Mouse (Mus musculus): ENCODE data around the gene Cenph.
A peak's percentile ranks its signal among the peaks of the same experiment; 100 is the strongest.
"Not testable (repeated sequence)": the region's sequence is repeated elsewhere in the genome, so short reads cannot be mapped to it uniquely, and the experiment has no call there.

Cenph gene

GRCm38 (mm10) chr13:100746090-100746489 lies 29.6 kb downstream of the Cenph start:
- DNase-seq (ENCODE audit: low spot score) = no peak

- DNase-seq (ENCODE audit: low spot score) = peak; percentile 91
These were observed 31.5 kb downstream of the Cenph start, which contains the start of gene Mrps36 for GRCm38 (mm10) chr13:100744036-100744744. Gene Mrps36 (minus strand): TSS chr13:100744659.

GRCm38 (mm10) chr13:100743346-100744035 lies 32.2 kb downstream of the Cenph start:
- no peak for DNase-seq (ENCODE audit: low spot score)

GRCm38 (mm10) chr13:100742831-100743230 lies 32.9 kb downstream of the Cenph start:
- no peak for DNase-seq (ENCODE audit: low spot score)

- no peak for DNase-seq (ENCODE audit: low spot score)
These were observed 42.9 kb downstream of the Cenph start for GRCm38 (mm10) chr13:100732756-100733155.

GRCm38 (mm10) chr13:100731462-100732046 lies 44.1 kb downstream of the Cenph start:
- DNase-seq (ENCODE audit: low spot score) = not testable (repeated sequence)

- DNase-seq (ENCODE audit: low spot score) = peak; percentile 87
These were observed 44.9 kb downstream of the Cenph start, which contains the start of gene Cdk7 for GRCm38 (mm10) chr13:100730861-100731176. Gene Cdk7 (minus strand): TSS chr13:100730939.

- no peak for DNase-seq (ENCODE audit: low spot score)
These were observed 45.4 kb downstream of the Cenph start for GRCm38 (mm10) chr13:100730153-100730860.

GRCm38 (mm10) chr13:100728530-100728929 lies 47.2 kb downstream of the Cenph start:
- DNase-seq (ENCODE audit: low spot score) = not testable (repeated sequence)

- no peak for DNase-seq (ENCODE audit: low spot score)
These were observed 47.6 kb downstream of the Cenph start for GRCm38 (mm10) chr13:100728086-100728485.

GRCm38 (mm10) chr13:100725194-100725593 lies 50.5 kb downstream of the Cenph start:
- DNase-seq (ENCODE audit: low spot score) = no peak

- no peak for DNase-seq (ENCODE audit: low spot score)
These were observed 51.5 kb downstream of the Cenph start for GRCm38 (mm10) chr13:100724051-100724754.

- DNase-seq (ENCODE audit: low spot score) = no peak
These were observed 54.0 kb downstream of the Cenph start for GRCm38 (mm10) chr13:100721656-100722055.

GRCm38 (mm10) chr13:100715467-100715866 lies 60.2 kb downstream of the Cenph start:
- no peak for DNase-seq (ENCODE audit: low spot score)

Data from spleen, adult 12 weeks (tissue).